Mouse (Mus musculus): ENCODE data around the gene Nfasc. TPM values are rescaled to one million over a fixed set of nuclear protein-coding genes. Genes with fewer than 3 reads are reported as not detected.

Nfasc gene
- polyA plus RNA-seq, 1 experiment = 3.3 TPM

GRCm38 (mm10) chr1:132585376-132585775 lies 156.2 kb downstream of the Nfasc start:
- DNase-seq (ENCODE audit: low spot score) = no peak

DNA sequence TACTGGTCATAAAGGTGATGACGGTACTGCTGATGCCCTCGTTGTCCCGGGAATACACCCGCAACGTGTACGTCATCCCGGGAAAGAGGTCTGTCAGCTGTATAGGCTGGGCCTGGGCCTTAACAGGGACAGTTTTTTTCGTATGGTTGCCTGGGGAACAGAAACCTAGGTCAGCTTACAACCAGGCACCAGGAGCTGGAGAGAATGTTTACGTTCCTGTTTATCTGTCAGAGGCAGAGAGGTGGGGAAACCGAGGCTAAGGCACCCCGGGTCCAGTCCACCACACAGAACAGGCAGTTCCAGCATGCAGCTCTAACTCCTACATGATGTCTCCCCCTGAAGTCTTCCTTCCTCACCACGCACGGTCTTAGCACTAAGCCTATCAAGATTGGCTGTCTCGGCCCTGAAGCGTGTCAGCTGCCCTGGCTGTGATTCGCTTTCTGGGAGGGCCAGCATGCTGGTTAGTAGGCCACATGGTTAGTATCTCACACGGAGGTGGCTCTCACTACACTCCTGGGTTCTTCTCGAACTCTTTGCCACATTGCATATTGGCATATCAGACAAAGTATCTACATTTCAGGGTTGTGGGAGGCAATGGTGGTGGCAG lies 158.5 kb downstream of the Nfasc start:
- no peak for DNase-seq (ENCODE audit: low spot score)

DNA sequence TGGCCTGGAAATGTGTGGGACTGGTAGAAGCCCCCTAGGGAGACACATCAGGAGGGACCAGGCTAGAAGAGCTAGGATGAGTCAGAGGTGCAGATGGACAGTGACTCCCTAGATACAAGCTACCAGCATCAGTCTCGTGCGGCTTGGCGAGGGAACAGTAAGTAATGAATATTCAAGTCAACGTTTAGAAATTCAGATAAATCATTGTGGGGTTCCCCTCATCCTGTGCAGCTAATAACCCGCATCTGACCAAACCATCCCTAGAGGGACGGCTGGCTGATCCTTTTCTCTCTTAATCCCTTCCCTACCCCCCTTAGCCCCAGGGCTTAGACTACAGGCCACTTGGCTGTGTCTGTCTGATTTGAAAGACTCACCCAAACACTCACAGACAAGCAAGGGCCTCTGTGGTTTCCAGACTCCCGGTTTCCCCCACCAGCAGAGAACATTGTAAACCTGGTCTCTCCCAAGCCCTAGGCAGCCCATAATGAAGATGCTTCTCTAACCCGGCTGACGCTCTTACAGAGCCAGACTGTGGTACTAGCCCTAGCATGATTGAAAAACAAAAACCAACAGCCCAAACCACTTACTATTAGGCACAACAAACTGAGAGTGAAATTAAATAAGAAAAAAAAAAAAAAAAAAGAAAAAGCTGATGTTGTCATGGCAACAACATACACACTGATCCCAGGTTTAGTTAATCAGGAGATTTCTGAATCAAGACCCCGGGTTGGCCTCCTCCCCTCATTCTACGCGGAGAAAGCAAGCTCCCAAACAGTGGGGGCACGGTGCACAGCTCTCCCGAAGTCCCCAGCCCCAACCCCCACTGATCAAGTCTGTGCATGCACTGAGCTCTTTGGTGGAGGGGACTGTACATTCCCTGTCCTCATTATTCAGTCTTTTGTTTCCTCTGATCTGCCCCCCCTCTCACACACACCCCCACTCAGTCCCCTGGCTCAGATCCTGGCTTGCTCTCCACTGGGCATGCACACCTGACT lies 159.5 kb downstream of the Nfasc start:
- no peak for DNase-seq (ENCODE audit: low spot score)

DNA sequence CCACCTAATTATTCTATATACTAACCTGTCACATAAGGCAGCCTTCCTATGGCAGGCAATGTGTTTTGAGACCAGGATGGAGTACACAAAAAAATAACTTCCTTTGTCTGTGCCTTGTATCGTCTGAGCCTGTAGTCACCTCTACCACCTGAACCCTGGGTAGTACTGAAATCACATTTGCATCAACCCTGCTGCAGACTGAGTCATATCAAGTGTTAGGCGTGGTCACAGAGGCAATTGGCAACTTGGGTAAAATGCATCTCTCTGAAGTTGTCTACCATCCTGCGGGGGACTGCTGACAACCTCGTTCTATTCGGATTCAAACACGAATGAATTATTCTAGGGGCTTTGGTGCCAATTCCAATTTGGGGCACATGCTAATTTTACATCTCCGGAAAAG lies 161.5 kb downstream of the Nfasc start:
- no peak for DNase-seq (ENCODE audit: low spot score)

DNA sequence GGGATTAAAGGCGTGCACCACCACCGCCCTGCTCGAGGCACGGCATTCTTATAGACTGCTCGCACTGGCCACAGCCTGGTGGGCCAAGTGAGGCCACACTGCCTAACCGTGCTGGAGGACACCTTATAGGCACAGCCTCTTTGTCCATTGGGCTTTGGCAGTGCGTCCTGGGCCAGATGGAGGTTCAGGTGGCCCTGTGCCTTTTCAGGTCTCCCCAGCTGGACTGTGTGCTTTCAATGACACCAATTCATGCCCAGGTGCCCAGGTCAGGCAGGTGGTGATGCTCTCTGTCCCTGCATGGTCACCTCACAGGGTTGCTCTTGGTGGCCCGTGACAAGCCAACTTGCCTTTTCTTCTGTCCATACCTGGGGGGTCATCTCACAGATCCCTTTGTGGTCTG lies 164.8 kb downstream of the Nfasc start:
- no peak for DNase-seq (ENCODE audit: low spot score)

DNA sequence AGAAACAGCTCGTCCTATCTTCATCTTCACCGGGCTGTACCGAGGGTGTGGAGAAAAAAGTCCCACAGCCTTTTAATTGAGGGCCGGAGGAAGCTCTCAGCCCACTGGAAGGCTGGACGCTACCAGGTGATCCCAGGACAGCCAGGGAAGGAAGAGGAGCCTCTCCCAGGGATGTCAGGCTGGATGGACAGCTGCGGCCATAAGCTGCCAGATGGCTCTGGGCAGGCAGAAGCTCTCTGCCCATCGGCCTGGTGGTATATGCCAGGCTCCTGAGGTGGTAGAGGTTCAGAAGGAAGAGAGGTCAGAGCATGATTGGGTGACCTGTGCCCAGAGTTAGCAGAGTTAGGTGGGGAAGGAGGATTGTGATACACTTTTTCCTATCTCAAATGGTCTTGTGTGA lies 168.7 kb downstream of the Nfasc start:
- no peak for DNase-seq (ENCODE audit: low spot score)

GRCm38 (mm10) chr1:132571613-132572012 lies 170.0 kb downstream of the Nfasc start:
- DNase-seq (ENCODE audit: low spot score) = no peak

DNA sequence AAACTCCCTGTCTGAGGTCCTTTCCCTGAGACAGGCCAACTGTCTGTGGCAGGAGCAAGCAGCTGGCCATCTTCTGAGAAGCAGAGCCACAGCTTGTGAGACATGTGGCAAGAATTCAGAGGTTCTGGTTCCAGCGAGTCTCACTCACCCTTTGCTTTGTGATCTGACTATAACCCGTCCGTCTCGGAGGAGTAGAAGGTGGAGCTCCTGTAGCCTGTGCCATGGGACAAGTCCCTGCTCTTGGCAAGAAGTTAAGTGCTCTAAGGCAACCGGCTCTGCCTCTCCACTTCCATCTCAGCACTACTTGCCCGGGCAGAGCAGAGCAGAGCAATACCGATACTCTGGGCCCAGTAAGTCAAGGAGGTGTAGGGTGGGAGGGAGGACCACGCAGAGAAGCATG lies 170.7 kb downstream of the Nfasc start:
- DNase-seq (ENCODE audit: low spot score) = no peak

DNA sequence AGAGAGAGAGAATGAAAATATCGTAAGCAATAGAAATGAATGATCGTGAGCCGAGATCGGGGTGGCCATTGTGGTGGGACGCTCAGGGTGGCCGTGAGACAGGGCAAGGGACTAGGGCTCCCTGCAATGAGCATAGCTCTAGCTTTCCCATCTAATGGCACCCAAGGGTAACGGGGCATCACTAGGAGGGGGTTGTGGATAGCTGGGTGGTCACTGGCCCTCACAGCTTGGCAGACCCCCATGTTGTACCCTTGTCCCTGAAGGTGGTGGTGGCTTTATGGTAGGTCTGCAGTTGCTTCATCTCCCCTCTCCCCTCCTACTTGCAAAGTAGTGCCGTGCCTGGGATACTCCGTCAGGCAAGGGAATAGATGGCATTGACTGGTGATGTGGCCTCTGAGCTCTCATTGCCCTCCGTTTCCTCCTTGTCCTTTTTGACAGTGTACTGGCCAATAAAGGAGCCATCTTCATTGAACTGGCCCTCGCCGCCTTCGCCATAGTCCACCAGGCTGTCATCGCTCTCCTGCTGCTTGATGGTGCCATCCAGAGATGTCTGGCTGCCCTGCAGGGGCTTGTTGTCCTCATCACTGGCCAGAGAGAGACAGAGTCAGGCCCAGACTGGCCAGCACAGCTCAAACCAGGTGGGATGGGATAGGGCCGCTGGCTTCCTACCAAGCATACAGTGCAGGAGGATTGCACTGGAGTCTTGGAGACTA lies 171.4 kb downstream of the Nfasc start:
- no peak for DNase-seq (ENCODE audit: low spot score)

DNA sequence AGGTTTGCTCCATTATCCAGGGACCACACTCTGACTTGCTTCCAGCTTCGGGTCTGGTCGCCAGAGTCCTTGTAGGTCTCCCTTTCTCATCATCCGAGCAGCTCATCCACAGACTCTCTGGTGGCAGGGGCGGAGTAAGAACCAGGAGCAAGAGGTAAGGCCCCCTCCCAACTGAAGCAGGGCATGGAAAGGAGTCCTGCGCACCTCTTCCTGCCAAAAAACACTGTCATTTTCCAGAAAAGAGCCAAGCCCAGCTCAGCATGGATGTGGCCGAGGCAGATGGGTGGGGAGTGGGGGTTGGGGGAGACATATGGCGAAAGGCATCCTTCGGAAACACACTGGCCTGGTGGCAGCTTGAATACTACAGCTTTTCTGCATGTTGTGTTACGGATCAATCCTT lies 172.1 kb downstream of the Nfasc start:
- DNase-seq (ENCODE audit: low spot score) = no peak

DNA sequence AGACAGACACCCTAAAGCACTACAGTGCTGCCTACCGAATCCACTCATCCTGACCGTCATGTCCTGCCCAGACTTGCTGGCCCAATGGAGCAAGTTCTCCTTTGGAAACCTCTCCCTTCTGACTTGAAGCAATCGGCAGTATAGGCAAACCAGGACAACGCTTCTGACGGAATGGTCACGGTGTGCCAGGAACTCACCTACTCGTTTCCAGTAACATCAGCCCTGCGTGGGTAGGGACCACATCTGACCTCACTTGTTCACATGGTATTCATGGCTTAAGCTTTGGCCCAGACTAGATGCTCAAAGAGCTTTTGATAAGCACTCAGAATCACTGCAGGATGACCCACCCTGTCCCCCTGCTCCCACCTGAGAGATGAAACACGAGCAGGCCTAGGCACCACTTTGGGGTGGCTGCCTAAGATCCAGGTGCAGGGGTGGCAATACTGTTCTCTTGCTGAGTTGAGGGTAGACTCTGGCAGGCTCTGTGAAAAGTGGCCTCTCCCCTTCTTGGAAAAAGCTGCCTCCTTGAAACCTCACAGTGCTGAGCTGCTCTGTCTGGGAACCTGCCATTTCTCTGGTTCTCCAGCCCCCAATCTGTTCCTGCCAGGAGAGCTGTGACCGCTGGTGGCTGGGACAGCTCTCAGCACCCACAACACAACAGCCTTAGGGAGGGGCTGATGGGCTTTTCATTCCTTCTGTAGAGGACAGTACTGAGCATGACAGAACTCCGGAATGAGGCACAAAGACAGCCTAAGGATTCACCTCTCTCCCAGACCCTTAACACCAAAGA lies 174.1 kb downstream of the Nfasc start:
- DNase-seq (ENCODE audit: low spot score) = no peak

DNA sequence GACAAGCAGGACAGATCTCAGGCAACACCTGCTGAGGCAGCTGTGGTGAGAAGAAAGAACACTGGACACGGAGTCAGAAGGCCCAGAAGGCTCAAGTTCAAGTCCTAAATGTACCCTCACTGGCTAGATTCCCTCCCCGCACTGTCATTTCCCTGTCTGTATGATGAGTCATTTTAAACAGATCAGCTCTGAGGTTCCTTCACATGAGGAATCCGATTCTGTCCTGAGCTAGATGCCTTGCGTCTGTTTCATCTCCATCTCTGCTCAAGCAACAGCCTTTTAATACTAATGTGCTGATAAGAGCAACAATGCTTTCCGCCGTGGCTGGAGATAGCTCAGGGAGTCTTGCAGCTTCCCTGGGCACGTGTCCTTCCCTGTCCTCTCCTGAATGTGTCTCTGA lies 175.8 kb downstream of the Nfasc start:
- DNase-seq (ENCODE audit: low spot score) = no peak

GRCm38 (mm10) chr1:132564946-132565345 lies 176.7 kb downstream of the Nfasc start:
- no peak for DNase-seq (ENCODE audit: low spot score)

- no peak for DNase-seq (ENCODE audit: low spot score)
These were observed 179.2 kb downstream of the Nfasc start for GRCm38 (mm10) chr1:132562337-132562795.

GRCm38 (mm10) chr1:132560907-132561700 lies 180.5 kb downstream of the Nfasc start:
- DNase-seq (ENCODE audit: low spot score) = no peak

DNA sequence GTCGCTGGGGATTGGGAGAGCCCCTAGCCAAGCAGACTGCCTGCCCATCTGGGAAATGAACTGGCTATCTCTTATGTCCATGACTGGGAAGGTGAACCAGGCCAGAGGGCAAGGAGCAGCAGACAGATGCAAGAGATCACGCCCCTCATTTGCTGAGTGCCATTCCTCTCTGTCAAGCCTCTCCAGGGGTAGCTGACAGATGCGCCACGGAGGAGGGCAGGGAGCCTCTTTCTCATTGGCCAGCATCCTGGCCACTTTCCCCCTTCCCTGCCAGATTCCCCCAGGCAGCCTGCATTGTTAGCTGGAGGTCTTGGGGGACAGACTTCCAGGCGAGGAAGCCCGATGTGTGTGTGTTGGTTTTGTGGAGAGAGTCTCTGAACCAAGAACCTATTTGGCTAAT lies 182.6 kb downstream of the Nfasc start:
- DNase-seq (ENCODE audit: low spot score) = no peak

DNA sequence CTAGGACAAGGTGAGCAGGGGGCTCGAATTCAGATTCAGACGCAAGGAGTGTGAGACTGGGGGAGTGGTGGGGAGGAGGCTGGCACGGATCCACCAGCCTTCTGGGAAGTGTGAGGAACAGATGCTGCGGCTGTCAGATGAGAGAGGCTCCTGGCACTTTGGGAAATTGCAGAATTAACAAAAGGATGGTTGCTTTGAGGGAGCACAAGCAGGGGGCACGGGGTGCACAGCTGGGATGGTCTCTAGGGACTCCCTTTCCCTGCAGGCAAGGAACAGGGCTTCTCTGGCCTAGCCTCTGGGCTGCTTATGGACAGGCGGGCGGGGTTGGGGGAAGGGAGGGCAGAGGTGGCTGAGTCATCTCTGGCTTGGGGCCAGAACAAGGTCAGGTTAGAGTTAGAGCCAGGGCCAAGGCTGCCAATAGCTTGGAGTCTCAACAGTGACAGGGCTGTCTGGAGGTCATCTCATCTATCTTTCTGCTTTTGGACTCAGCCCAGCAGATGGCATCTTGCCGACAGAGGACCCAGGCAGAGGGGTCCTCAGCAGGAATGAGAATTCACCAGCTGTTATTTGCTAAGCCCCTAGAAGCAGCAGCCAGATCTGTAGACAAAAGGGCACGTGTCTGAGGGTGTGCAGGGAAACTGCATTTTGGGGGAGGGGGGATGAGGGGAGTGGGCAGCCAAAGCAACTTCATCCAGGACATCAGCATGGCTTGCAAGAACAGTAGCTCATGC lies 183.5 kb downstream of the Nfasc start:
- no peak for DNase-seq (ENCODE audit: low spot score)

GRCm38 (mm10) chr1:132543789-132544188 lies 197.8 kb downstream of the Nfasc start:
- DNase-seq (ENCODE audit: low spot score) = no peak

- DNase-seq (ENCODE audit: low spot score) = no peak
These were observed 198.8 kb downstream of the Nfasc start, which contains the start of gene Cntn2 for GRCm38 (mm10) chr1:132542762-132543306. Gene Cntn2 (minus strand): TSS chr1:132543256.
